Mouse (Mus musculus): Measurements from ENCODE around the gene Atp11c.

DNA sequence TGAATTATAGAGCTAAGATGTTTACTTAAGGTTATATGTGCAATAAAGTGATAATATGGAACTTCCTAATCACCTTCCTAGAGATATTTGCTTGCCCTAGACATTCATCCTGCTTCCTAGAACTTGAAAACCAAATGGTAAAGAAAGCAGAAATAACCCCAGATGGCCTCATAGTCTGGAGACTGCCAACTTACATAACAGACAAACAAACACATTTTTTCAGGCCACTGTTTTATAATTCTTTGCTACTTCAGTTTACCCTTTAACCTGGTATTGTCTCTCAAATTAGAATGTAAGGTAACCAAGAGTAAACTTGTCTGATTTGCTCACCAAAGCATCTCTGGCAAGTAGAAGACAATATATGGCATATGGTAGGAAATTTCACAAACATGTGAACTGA is 212.1 kb downstream of the Atp11c start:
- TF ChIP-seq CTCF (conservative IDR thresholded peaks at IDR 0.05; ENCODE audit: insufficient read depth, insufficient read length, low read depth, low read length) (no peak), POLR2A (IDR thresholded peaks at IDR 0.05; ENCODE audit: low read depth, low read length) (no peak)
